Mouse (Mus musculus) kidney, postnatal 0 days (tissue): ENCODE measurements around the gene Rab4a. TPM values are rescaled to one million over a fixed set of nuclear protein-coding genes. Genes with fewer than 3 reads are reported as not detected.

ENCODE experiments used
- ATAC-seq: fragments of 200-750 bp; cut with Nextera tagmentation; replicated peaks from 2 replicates; pipeline ENCODE4 v1.8.0; 2017; ENCODE audit warnings: low read depth, moderate number of reproducible peaks, moderate TSS enrichment, moderate library complexity; ENCODE audit not compliant: low FRiP score
- DNase-seq: peaks from one replicate; pipeline ENCODE4 v3.0.0-alpha.2; 2016; ENCODE audit warnings: low spot score
- H3K27ac ChIP-seq: fragments of 300-500 bp; sonication (generic); 2 replicates; pipeline ENCODE4 v1.5.1; 2014; ENCODE audit warnings: mild to moderate bottlenecking
- H3K27me3 ChIP-seq: fragments of 300-500 bp; sonication (generic); 2 replicates; pipeline ENCODE4 v1.6.1; 2014; ENCODE audit warnings: low read length, mixed read lengths; ENCODE audit not compliant: insufficient read depth
- H3K36me3 ChIP-seq: fragments of 300-500 bp; sonication (generic); 2 replicates; pipeline ENCODE4 v1.6.1; 2014; ENCODE audit warnings: low read length, mixed read lengths; ENCODE audit not compliant: insufficient read depth
- H3K4me1 ChIP-seq: fragments of 300-500 bp; sonication (generic); replicated peaks from 2 replicates; pipeline ENCODE4 v1.6.1; 2014; ENCODE audit warnings: antibody characterized with exemption, low read length, mixed read lengths; ENCODE audit not compliant: insufficient read depth
- H3K4me2 ChIP-seq: fragments of 300-500 bp; sonication (generic); 2 replicates; pipeline ENCODE4 v1.6.1; 2014; ENCODE audit warnings: mild to moderate bottlenecking, low read length, moderate library complexity, mixed read lengths
- H3K4me3 ChIP-seq: fragments of 300-500 bp; sonication (generic); replicated peaks from 2 replicates; pipeline ENCODE4 v1.5.1; 2014; ENCODE audit warnings: low read depth, low read length
- H3K9ac ChIP-seq: fragments of 300-500 bp; sonication (generic); 2 replicates; pipeline ENCODE4 v1.6.1; 2014; ENCODE audit warnings: low read depth, low read length
- H3K9me3 ChIP-seq: fragments of 300-500 bp; sonication (generic); replicated peaks from 2 replicates; pipeline ENCODE4 v1.6.1; 2016; ENCODE audit warnings: low read length, inconsistent platforms, mixed read lengths
- CTCF ChIP-seq: IDR thresholded peaks from 2 replicates; pipeline ENCODE4 v1.5.1; 2016; ENCODE audit warnings: antibody characterized with exemption, low read depth, mild to moderate bottlenecking, moderate library complexity
- WGBS: fragments of 180-500 bp; shearing (Covaris S2); extraction: QIAGEN DNeasy Blood & Tissue Kit; methylation state at CpG from one replicate; pipeline ENCODE4 v1.1.7; 2014; 5-methylcytosine and 5-hydroxymethylcytosine counted together
- polyA plus RNA-seq: library from polyadenylated mRNA; unstranded; fragments of >200 nt; fragmentation: Nextera tagmentation; extraction: Ambion mirVana; gene quantifications from 2 replicates; pipeline ENCODE4 v1.2.1, GENCODE M21; 2015

The Rab4a gene
- polyA plus RNA-seq, 1 experiment from 2014 or later, result 58.2 TPM

- H3K27ac ChIP-seq, result no peak overlapping the region
- WGBS, result 67% methylated on average over 9 of the region's 9 CpGs
- no peak for ATAC-seq
- TF ChIP-seq CTCF, result no peak
- no peak overlapping the region for H3K4me2 ChIP-seq
- no peaks in the 10 kb centered on the region for H3K36me3 ChIP-seq
- H3K4me3 ChIP-seq, result no peak overlapping the region
- no peaks in the 10 kb centered on the region for H3K27me3 ChIP-seq
- no peaks in the 10 kb centered on the region for H3K4me1 ChIP-seq
- DNase-seq, result no peak
- no peaks in the 10 kb centered on the region for H3K9me3 ChIP-seq
- no peak overlapping the region for H3K9ac ChIP-seq
These were observed 66.3 kb downstream of the Rab4a start for GRCm38 (mm10) chr8:123872048-123872447.

GRCm38 (mm10) chr8:123873364-123873763 is 67.6 kb downstream of the Rab4a start:
- Histone ChIP-seq H3K27ac (no peak overlapping the region), H3K9me3 (no peaks in the 10 kb centered on the region), H3K36me3 (no peaks in the 10 kb centered on the region), H3K27me3 (no peaks in the 10 kb centered on the region), H3K4me3 (no peak overlapping the region), H3K9ac (no peak overlapping the region), H3K4me1 (no peaks in the 10 kb centered on the region), H3K4me2 (no peak overlapping the region)
- no peak for TF ChIP-seq CTCF
- 63% methylated on average over 6 of the region's 6 CpGs for WGBS
- no peak for DNase-seq
- ATAC-seq, result no peak

DNA sequence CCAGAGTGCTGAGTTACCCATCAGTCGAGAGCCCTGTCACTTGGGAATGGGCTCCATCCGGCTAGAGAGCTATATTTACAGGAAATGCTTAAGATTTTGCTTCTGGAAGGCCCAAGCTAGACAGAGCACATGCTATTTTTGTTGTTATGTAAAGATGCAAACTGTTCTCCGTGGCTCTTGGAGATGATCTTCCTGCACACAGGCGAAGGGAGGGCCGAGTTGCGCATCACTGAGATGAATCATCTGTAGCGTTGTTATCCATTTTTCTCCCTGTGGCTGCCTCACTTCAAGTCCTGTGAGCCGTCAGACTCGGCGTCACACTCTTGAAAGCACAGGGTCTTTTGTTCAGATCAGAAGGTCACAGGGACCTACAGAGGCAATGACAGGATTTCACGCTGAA is 68.5 kb downstream of the Rab4a start:
- TF ChIP-seq CTCF, result no peak
- ATAC-seq, result no peak
- no peaks in the 10 kb centered on the region for H3K9me3 ChIP-seq

DNA sequence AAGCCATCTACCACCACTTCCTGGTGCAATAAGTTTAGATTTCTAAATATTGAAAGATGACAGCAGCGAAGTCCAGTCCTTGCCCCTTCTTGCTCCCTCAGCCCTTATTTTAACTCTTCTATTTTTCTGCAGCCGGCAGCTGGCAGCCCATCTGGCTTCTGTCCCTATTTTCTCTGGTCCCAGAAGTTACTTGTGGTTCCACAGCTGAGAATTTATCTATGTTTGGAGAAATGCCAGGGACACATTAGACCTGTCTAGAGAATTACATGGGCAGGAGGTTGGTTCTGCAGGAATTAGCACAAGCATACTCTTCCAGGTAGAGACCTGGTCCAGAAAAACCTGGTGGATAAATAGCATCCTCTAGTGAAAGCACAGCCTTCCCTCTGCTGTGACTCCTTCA is 72.1 kb downstream of the Rab4a start:
- H3K4me2 ChIP-seq, result no peak overlapping the region
- H3K27ac ChIP-seq, result no peak overlapping the region
- no peaks in the 10 kb centered on the region for H3K36me3 ChIP-seq
- H3K4me3 ChIP-seq, result no peak overlapping the region
- TF ChIP-seq CTCF, result no peak
- 51% methylated on average over 2 of the region's 2 CpGs for WGBS
- H3K9ac ChIP-seq, result no peak overlapping the region
- no peaks in the 10 kb centered on the region for H3K27me3 ChIP-seq
- no peaks in the 10 kb centered on the region for H3K9me3 ChIP-seq
- ATAC-seq (no peak), DNase-seq (no peak)
- no peaks in the 10 kb centered on the region for H3K4me1 ChIP-seq

More for the DNA sequence above, 68.5 kb downstream of the Rab4a start:
- WGBS, result 80% methylated on average over 11 of the region's 11 CpGs
- Histone ChIP-seq H3K4me1 (no peaks in the 10 kb centered on the region), H3K27me3 (no peaks in the 10 kb centered on the region), H3K27ac (no peak overlapping the region), H3K36me3 (no peaks in the 10 kb centered on the region), H3K4me3 (no peak overlapping the region), H3K4me2 (no peak overlapping the region), H3K9ac (no peak overlapping the region)
- no peak for DNase-seq

DNA sequence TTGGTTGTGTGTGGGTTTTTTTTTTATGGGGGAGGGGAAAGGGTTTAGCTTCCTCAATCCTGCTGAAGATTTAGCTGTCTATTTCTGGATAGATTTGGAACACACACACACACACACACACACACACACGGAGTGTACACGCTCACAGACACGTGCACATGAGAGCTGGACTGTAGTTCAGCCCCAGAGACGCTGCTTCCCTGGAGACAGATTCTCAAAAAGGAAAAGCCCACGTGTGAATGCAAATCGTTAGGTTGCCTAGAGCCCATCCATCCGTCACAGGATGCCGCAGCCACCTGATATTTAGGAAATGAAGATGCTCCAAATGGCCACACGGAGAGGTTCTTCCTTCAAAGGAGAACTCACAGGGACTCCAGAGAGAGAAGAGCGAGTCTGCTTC is 74.5 kb downstream of the Rab4a start:
- Histone ChIP-seq H3K4me2 (no peak overlapping the region), H3K27me3 (no peaks in the 10 kb centered on the region), H3K36me3 (no peaks in the 10 kb centered on the region), H3K9me3 (no peaks in the 10 kb centered on the region), H3K27ac (no peak overlapping the region), H3K9ac (no peak overlapping the region), H3K4me3 (no peak overlapping the region), H3K4me1 (no peaks in the 10 kb centered on the region)
- ATAC-seq (no peak), DNase-seq (no peak)
- 62% methylated on average over 10 of the region's 10 CpGs for WGBS
- no peak for TF ChIP-seq CTCF

- WGBS, result 41% methylated on average over 4 of the region's 4 CpGs
- Histone ChIP-seq H3K9ac (no peak overlapping the region), H3K4me1 (no peaks in the 10 kb centered on the region), H3K4me3 (no peak overlapping the region), H3K36me3 (no peaks in the 10 kb centered on the region), H3K27me3 (no peaks in the 10 kb centered on the region), H3K4me2 (no peak overlapping the region), H3K9me3 (no peaks in the 10 kb centered on the region), H3K27ac (no peak overlapping the region)
- TF ChIP-seq CTCF, result 0 out of 2 replicates have a peak, but pooled peaks have one; percentile 26
- no peak for ATAC-seq
- DNase-seq, result no peak
These were observed 75.1 kb downstream of the Rab4a start for GRCm38 (mm10) chr8:123880821-123881350.

- ATAC-seq, result no peak
- Histone ChIP-seq H3K9me3 (no peaks in the 10 kb centered on the region), H3K4me2 (no peak overlapping the region), H3K36me3 (no peaks in the 10 kb centered on the region), H3K9ac (no peak overlapping the region), H3K27ac (no peak overlapping the region), H3K4me1 (no peaks in the 10 kb centered on the region), H3K27me3 (no peaks in the 10 kb centered on the region), H3K4me3 (no peak overlapping the region)
- no peak for TF ChIP-seq CTCF
- no peak for DNase-seq
- 66% methylated on average over 2 of the region's 2 CpGs for WGBS
These were observed 76.6 kb downstream of the Rab4a start for GRCm38 (mm10) chr8:123882412-123882811.
